In genomic region chr6:55175456-55175855, GRCm38 (mm10) we compare ENCODE assay signal across 17 mouse cellular contexts. TPM values are rescaled to one million over a fixed set of nuclear protein-coding genes. Genes with fewer than 3 reads are reported as not detected.
DNase-seq lines count a peak whose midpoint lies in the region; ATAC-seq lines count a peak whose summit lies in the region.
"Had no signal": no experiment of that assay in that cellular context is flagged by ENCODE, and none has a peak within 500 bp of the region (broad histone marks: within the 10 kb centered on the region; RNA-seq: fewer than 3 reads in every experiment).

No protein-coding gene starts in this region.

- no peaks in the 10 kb centered on the region for H3K9me3 ChIP-seq in liver, embryonic 16.5 days (replicated peaks; ENCODE audit: control insufficient read depth, low read length)
- no peaks in the 10 kb centered on the region for H3K9me3 ChIP-seq in liver, embryonic 12.5 days (replicated peaks)
- H3K9me3 ChIP-seq: heart, embryonic 13.5 days; hindbrain, embryonic 10.5 days; neural tube, embryonic 15.5 days had no signal

- DNase-seq in kidney, adult 8-10 months, result peak; percentile 54 to 58
- peak; percentile 35 to 45 for DNase-seq in kidney, postnatal 4 days
- DNase-seq in spleen, postnatal 14 days (ENCODE audit: low spot score in 2 of 2), result no peak
- DNase-seq: adrenal gland, postnatal 36 days; cerebellum, postnatal 25 days; gastrocnemius, postnatal 25 days; thymus, postnatal 25 days had no signal

- 35% methylated on average over 2 of the region's 2 CpGs for WGBS in liver, embryonic 16.5 days (ENCODE audit: insufficient replicate concordance)
- WGBS in liver, embryonic 12.5 days (ENCODE audit: insufficient replicate concordance), result 26% methylated on average over 2 of the region's 2 CpGs

- H3K4me2 ChIP-seq in liver, embryonic 16.5 days (ENCODE audit: low read depth, low read length), result no peak overlapping the region
- no peak overlapping the region for H3K4me2 ChIP-seq in liver, embryonic 12.5 days
- H3K4me2 ChIP-seq: heart, embryonic 13.5 days; midbrain, embryonic 11.5 days; neural tube, embryonic 15.5 days had no signal

- no peaks in the 10 kb centered on the region for H3K4me1 ChIP-seq in liver, embryonic 16.5 days (ENCODE audit: control insufficient read depth, low read depth, low read length)
- peaks cover 4% of the 10 kb centered on the region; the same call in 1 of the 2 replicates for H3K4me1 ChIP-seq in liver, embryonic 12.5 days
- H3K4me1 ChIP-seq in brown adipose tissue, adult 24 weeks (ENCODE audit: control insufficient read depth, insufficient read depth, insufficient read length, low read length), result 0 out of 2 replicates have a peak, but pooled peaks cover 3% of the 10 kb centered on the region
- H3K4me1 ChIP-seq: neural tube, embryonic 15.5 days had no signal

- no peak overlapping the region for H3K27ac ChIP-seq in liver, embryonic 16.5 days (ENCODE audit: low read length)
- no peak overlapping the region for H3K27ac ChIP-seq in liver, embryonic 12.5 days
- 0 out of 2 replicates have a peak overlapping the region, but pooled peaks have one; percentile 12 for H3K27ac ChIP-seq in brown adipose tissue, adult 24 weeks (replicated peaks; ENCODE audit: low read depth, low read length)
- H3K27ac ChIP-seq: heart, embryonic 13.5 days; hindbrain, embryonic 10.5 days; liver, embryonic 14.5 days; neural tube, embryonic 15.5 days had no signal

- ATAC-seq in liver, embryonic 16.5 days (ENCODE audit: low read depth), result peak; percentile 11; the same call in 1 of the 2 replicates
- ATAC-seq in liver, embryonic 12.5 days, result no peak
- ATAC-seq in granulocyte monocyte progenitor cell, adult 5-6 weeks (replicated peaks; ENCODE audit: poor library complexity, severe bottlenecking), result no peak

- no peak overlapping the region for H3K4me3 ChIP-seq in liver, embryonic 16.5 days (ENCODE audit: low read depth, low read length)
- no peak overlapping the region for H3K4me3 ChIP-seq in liver, embryonic 12.5 days
- H3K4me3 ChIP-seq in brown adipose tissue, adult 24 weeks (ENCODE audit: insufficient read depth, low read depth, low read length), result no peak overlapping the region
- H3K4me3 ChIP-seq: heart, embryonic 13.5 days; hindbrain, embryonic 10.5 days; neural tube, embryonic 15.5 days had no signal

- no peak overlapping the region for H3K9ac ChIP-seq in liver, embryonic 16.5 days (ENCODE audit: low read depth, low read length)
- H3K9ac ChIP-seq in liver, embryonic 12.5 days, result no peak overlapping the region
- H3K9ac ChIP-seq: heart, embryonic 13.5 days; liver, embryonic 14.5 days; neural tube, embryonic 15.5 days had no signal

- H3K27me3 ChIP-seq in liver, embryonic 16.5 days (ENCODE audit: control insufficient read depth, insufficient read depth, low read depth, low read length), result no peaks in the 10 kb centered on the region
- H3K27me3 ChIP-seq in liver, embryonic 12.5 days (replicated peaks), result no peaks in the 10 kb centered on the region

- H3K36me3 ChIP-seq in liver, embryonic 16.5 days (ENCODE audit: control insufficient read depth, insufficient read depth), result no peaks in the 10 kb centered on the region
- H3K36me3 ChIP-seq in liver, embryonic 12.5 days, result no peaks in the 10 kb centered on the region
- H3K36me3 ChIP-seq: heart, embryonic 13.5 days; hindbrain, embryonic 10.5 days; neural tube, embryonic 15.5 days had no signal

RNA-seq across cellular contexts. Expression of gene Inmt, which starts 0.6 kb away (rescaled TPM):
- 0.20 and 0.24 TPM in 2 replicates for polyA plus RNA-seq in liver, embryonic 16.5 days (2015; fragmentation: Nextera tagmentation; extraction: Ambion mirVana)
- 0.41 and 0.63 TPM in 2 replicates for polyA plus RNA-seq in liver, embryonic 12.5 days (2016; fragmentation: Nextera tagmentation; extraction: Ambion mirVana)
- polyA plus RNA-seq in brown adipose tissue, adult 24 weeks (2012; ENCODE audit: insufficient read depth, insufficient read length, missing spikeins), result 26.8 and 28.7 TPM in 2 replicates
- total RNA-seq in granulocyte monocyte progenitor cell, adult 5-6 weeks (2014; fragmentation: Nextera tagmentation), result not detected in 2 replicates
- not detected in 2 replicates for total RNA-seq in granulocyte monocyte progenitor cell, adult 5-6 weeks (2017)
- total RNA-seq: ES-E14 had no signal
- polyA plus RNA-seq: neural tube, embryonic 15.5 days had no signal

RNA-seq across cellular contexts. Expression of gene Mindy4, which starts 27.7 kb away (rescaled TPM):
- 0.82 and 1.2 TPM in 2 replicates for polyA plus RNA-seq in liver, embryonic 16.5 days (2015; fragmentation: Nextera tagmentation; extraction: Ambion mirVana)
- 1.7 and 2.1 TPM in 2 replicates for polyA plus RNA-seq in liver, embryonic 12.5 days (2016; fragmentation: Nextera tagmentation; extraction: Ambion mirVana)
- polyA plus RNA-seq in brown adipose tissue, adult 24 weeks (2012; ENCODE audit: insufficient read depth, insufficient read length, missing spikeins), result 0.52 and 2.8 TPM in 2 replicates
- 0.99 and 3.3 TPM in 2 replicates for total RNA-seq in granulocyte monocyte progenitor cell, adult 5-6 weeks (2014; fragmentation: Nextera tagmentation)
- 2.4 and 3.1 TPM in 2 replicates for total RNA-seq in granulocyte monocyte progenitor cell, adult 5-6 weeks (2017)

RNA-seq across cellular contexts. Expression of gene Crhr2, which starts 42.6 kb away (rescaled TPM):
- 0.39 and 0.64 TPM in 2 replicates for polyA plus RNA-seq in liver, embryonic 16.5 days (2015; fragmentation: Nextera tagmentation; extraction: Ambion mirVana)
- 0.78 and 1.0 TPM in 2 replicates for polyA plus RNA-seq in liver, embryonic 12.5 days (2016; fragmentation: Nextera tagmentation; extraction: Ambion mirVana)
- 2.1 TPM in 1 of 2 replicates, not detected in the other for polyA plus RNA-seq in brown adipose tissue, adult 24 weeks (2012; ENCODE audit: insufficient read depth, insufficient read length, missing spikeins)
- not detected in 2 replicates for total RNA-seq in granulocyte monocyte progenitor cell, adult 5-6 weeks (2014; fragmentation: Nextera tagmentation)
- not detected in 2 replicates for total RNA-seq in granulocyte monocyte progenitor cell, adult 5-6 weeks (2017)
- total RNA-seq: adrenal gland, postnatal 36 days had no signal

Comparison
In these comparisons a context has a peak if more than half of its experiments do, and no peak if none do; other contexts are left out.
1. DNase-seq: peak in kidney, adult 8-10 months (2 of 2) and kidney, postnatal 4 days (2 of 2); none in spleen, postnatal 14 days (0 of 2).
2. RNA of gene Inmt, which starts 0.6 kb away (polyA plus RNA-seq): 26.8 to 28.7 TPM in brown adipose tissue, adult 24 weeks; 0.41 to 0.63 TPM in liver, embryonic 12.5 days and 0.20 to 0.24 TPM in liver, embryonic 16.5 days; every median in the first group is over 10 times any median in the second.